Mouse (Mus musculus) bone marrow macrophage, adult 2 months (primary cell): Measurements from ENCODE around the gene Slc39a2.

Source experiments
- CTCF ChIP-seq: IDR thresholded peaks from 2 replicates; pipeline ENCODE4 v1.5.1; 2012; ENCODE audit warnings: low read depth, mild to moderate bottlenecking, low read length, moderate library complexity
- POLR2A ChIP-seq: IDR thresholded peaks from 2 replicates; pipeline ENCODE4 v1.6.1; 2012; ENCODE audit warnings: mild to moderate bottlenecking, low read depth, low read length, borderline replicate concordance

- no peak for TF ChIP-seq POLR2A
- no peak for TF ChIP-seq CTCF
Measured at GRCm38 (mm10) chr14:51932092-51933020, 39.7 kb downstream of the Slc39a2 start.
